Mouse (Mus musculus) limb, embryonic 13.5 days (tissue): Measurements from ENCODE around the gene Pqlc3. TPM values are rescaled to one million over a fixed set of nuclear protein-coding genes. Genes with fewer than 3 reads are reported as not detected.
"Not testable (repeated sequence)": the region's sequence is repeated elsewhere in the genome, so short reads cannot be mapped to it uniquely, and the experiment has no call there.

Experiments used
- ATAC-seq: fragments of 200-750 bp; cut with Nextera tagmentation; 2 replicates; pipeline ENCODE4 v1.8.0; 2017; ENCODE audit warnings: low read depth, moderate number of reproducible peaks, moderate TSS enrichment; ENCODE audit not compliant: low FRiP score
- H3K27ac ChIP-seq: fragments of 300-500 bp; sonication (generic); 2 replicates; pipeline ENCODE4 v1.5.1; 2015; ENCODE audit warnings: inconsistent platforms, mild to moderate bottlenecking, moderate library complexity
- H3K27me3 ChIP-seq: fragments of 300-500 bp; sonication (generic); 2 replicates; pipeline ENCODE4 v1.6.1; 2015; ENCODE audit warnings: mild to moderate bottlenecking, inconsistent platforms
- H3K36me3 ChIP-seq: fragments of 300-500 bp; sonication (generic); 2 replicates; pipeline ENCODE4 v1.6.1; 2015; ENCODE audit warnings: inconsistent platforms, mild to moderate bottlenecking, moderate library complexity
- H3K4me1 ChIP-seq: fragments of 300-500 bp; sonication (generic); 2 replicates; pipeline ENCODE4 v1.6.1; 2015; ENCODE audit warnings: inconsistent platforms
- H3K4me2 ChIP-seq: fragments of 300-500 bp; sonication (generic); replicated peaks from 2 replicates; pipeline ENCODE4 v1.6.1; 2015; ENCODE audit warnings: inconsistent platforms, mild to moderate bottlenecking, moderate library complexity
- H3K4me3 ChIP-seq: fragments of 300-500 bp; sonication (generic); 2 replicates; pipeline ENCODE4 v1.5.1; 2015; ENCODE audit warnings: moderate library complexity, mild to moderate bottlenecking, inconsistent platforms
- H3K9ac ChIP-seq: fragments of 300-500 bp; sonication (generic); 2 replicates; pipeline ENCODE4 v1.6.1; 2015; ENCODE audit warnings: mild to moderate bottlenecking, inconsistent platforms
- H3K9me3 ChIP-seq: fragments of 300-500 bp; sonication (generic); 2 replicates; pipeline ENCODE4 v1.6.1; 2016; ENCODE audit warnings: inconsistent platforms
- WGBS: fragments of 180-500 bp; shearing (Covaris S2); methylation state at CpG from one replicate; pipeline ENCODE4 v1.1.7; 2015; 5-methylcytosine and 5-hydroxymethylcytosine counted together
- polyA plus RNA-seq: library from polyadenylated mRNA; unstranded; fragments of >200 nt; fragmentation: Nextera tagmentation; extraction: Ambion mirVana; gene quantifications from 2 replicates; pipeline ENCODE4 v1.2.1, GENCODE M21; 2015

The Pqlc3 gene
- polyA plus RNA-seq, 1 experiment from 2014 or later: 7.2 TPM

- Histone ChIP-seq H3K4me3 (no peak overlapping the region), H3K27ac (no peak overlapping the region), H3K4me1 (peaks cover 8% of the 10 kb centered on the region; the same call in 1 of the 2 replicates), H3K4me2 (no peak overlapping the region), H3K9me3 (no peaks in the 10 kb centered on the region; the same call in 1 of the 2 replicates), H3K27me3 (0 out of 2 replicates have a peak, but pooled peaks cover 4% of the 10 kb centered on the region), H3K36me3 (no peaks in the 10 kb centered on the region), H3K9ac (no peak overlapping the region)
- 40% methylated on average over 13 of the region's 13 CpGs for WGBS
- no peak for ATAC-seq
Measured at GRCm38 (mm10) chr12:17032694-17033463, 32.7 kb upstream of the Pqlc3 start.

GRCm38 (mm10) chr12:17024554-17025110, 24.4 kb upstream of the Pqlc3 start:
- Histone ChIP-seq H3K4me3 (no peak overlapping the region), H3K4me2 (no peak overlapping the region), H3K9me3 (peaks cover 5% of the 10 kb centered on the region; the same call in 1 of the 2 replicates), H3K4me1 (no peaks in the 10 kb centered on the region), H3K27ac (no peak overlapping the region), H3K36me3 (no peaks in the 10 kb centered on the region), H3K9ac (no peak overlapping the region), H3K27me3 (no peaks in the 10 kb centered on the region)
- ATAC-seq: no peak
- 91% methylated on average over 6 of the region's 6 CpGs for WGBS

- 80% methylated on average over 4 of the region's 4 CpGs for WGBS
- no peak overlapping the region for H3K27ac ChIP-seq
- no peaks in the 10 kb centered on the region for H3K27me3 ChIP-seq
- ATAC-seq: no peak
- H3K9ac ChIP-seq: no peak overlapping the region
- no peak overlapping the region for H3K4me2 ChIP-seq
- no peaks in the 10 kb centered on the region for H3K36me3 ChIP-seq
- H3K9me3 ChIP-seq: peaks cover 5% of the 10 kb centered on the region; the same call in 1 of the 2 replicates
- H3K4me1 ChIP-seq: no peaks in the 10 kb centered on the region
- H3K4me3 ChIP-seq: no peak overlapping the region
Measured at GRCm38 (mm10) chr12:17022145-17022544, 21.9 kb upstream of the Pqlc3 start.

GRCm38 (mm10) chr12:17021125-17021524, 20.9 kb upstream of the Pqlc3 start:
- H3K9me3 ChIP-seq, H3K36me3 ChIP-seq, ATAC-seq, H3K4me2 ChIP-seq, H3K27ac ChIP-seq, H3K9ac ChIP-seq, H3K4me1 ChIP-seq, H3K4me3 ChIP-seq, H3K27me3 ChIP-seq: not testable (repeated sequence)
- WGBS: 87% methylated on average over 4 of the region's 4 CpGs

- Histone ChIP-seq H3K9ac (no peak overlapping the region), H3K9me3 (peaks cover 2% of the 10 kb centered on the region; the same call in 1 of the 2 replicates), H3K4me2 (no peak overlapping the region), H3K4me3 (no peak overlapping the region), H3K27me3 (no peaks in the 10 kb centered on the region), H3K4me1 (no peaks in the 10 kb centered on the region), H3K36me3 (no peaks in the 10 kb centered on the region), H3K27ac (no peak overlapping the region)
- ATAC-seq: no peak
- WGBS: 36% methylated on average over 4 of the region's 4 CpGs
Measured at GRCm38 (mm10) chr12:17018468-17018867, 18.3 kb upstream of the Pqlc3 start.

- ATAC-seq: no peak
- Histone ChIP-seq H3K27ac (no peak overlapping the region), H3K36me3 (no peaks in the 10 kb centered on the region), H3K9ac (no peak overlapping the region), H3K27me3 (no peaks in the 10 kb centered on the region), H3K9me3 (no peaks in the 10 kb centered on the region), H3K4me1 (no peaks in the 10 kb centered on the region), H3K4me3 (no peak overlapping the region), H3K4me2 (no peak overlapping the region)
- 72% methylated on average over 2 of the region's 2 CpGs for WGBS
Measured at GRCm38 (mm10) chr12:17015711-17016110, 15.5 kb upstream of the Pqlc3 start.

- no peaks in the 10 kb centered on the region for H3K27me3 ChIP-seq
- peaks cover 5% of the 10 kb centered on the region for H3K9me3 ChIP-seq
- H3K4me1 ChIP-seq: no peaks in the 10 kb centered on the region
- no peak overlapping the region for H3K4me2 ChIP-seq
- ATAC-seq: no peak; the same call in 1 of the 2 replicates
- H3K4me3 ChIP-seq: no peak overlapping the region
- no peaks in the 10 kb centered on the region for H3K36me3 ChIP-seq
- no peak overlapping the region for H3K27ac ChIP-seq
- WGBS: 62% methylated on average over 2 of the region's 2 CpGs
- no peak overlapping the region for H3K9ac ChIP-seq
Measured at GRCm38 (mm10) chr12:17012067-17012899, 12.1 kb upstream of the Pqlc3 start.

- Histone ChIP-seq H3K27me3 (no peaks in the 10 kb centered on the region), H3K4me1 (no peaks in the 10 kb centered on the region), H3K9me3 (peaks cover 5% of the 10 kb centered on the region), H3K27ac (no peak within 1 kb of the TSS), H3K4me3 (peak within 1 kb of the TSS; percentile 44), H3K9ac (peak within 1 kb of the TSS; percentile 62), H3K4me2 (peak within 1 kb of the TSS; percentile 69), H3K36me3 (no peaks in the 10 kb centered on the region)
- ATAC-seq: peak; percentile 75
- 8% methylated on average over 29 of the region's 29 CpGs for WGBS
Measured at GRCm38 (mm10) chr12:17011100-17011870, 11.1 kb upstream of the Pqlc3 start, which contains the start of gene 2410004P03Rik. Gene 2410004P03Rik, minus strand, starts transcription at chr12:17011727.

GRCm38 (mm10) chr12:17009466-17009865, 9.3 kb upstream of the Pqlc3 start:
- Histone ChIP-seq H3K27me3 (no peaks in the 10 kb centered on the region), H3K36me3 (no peaks in the 10 kb centered on the region), H3K4me3 (no peak overlapping the region), H3K4me1 (no peaks in the 10 kb centered on the region), H3K9ac (no peak overlapping the region), H3K4me2 (no peak overlapping the region), H3K27ac (no peak overlapping the region), H3K9me3 (peaks cover 5% of the 10 kb centered on the region)
- 92% methylated on average over 6 of the region's 6 CpGs for WGBS
- ATAC-seq: no peak

GRCm38 (mm10) chr12:17001211-17001610, 1.0 kb upstream of the Pqlc3 start:
- H3K27me3 ChIP-seq: peaks cover 48% of the 10 kb centered on the region
- ATAC-seq: no peak

GRCm38 (mm10) chr12:17000628-17001027, 420 bp upstream of the Pqlc3 start:
- Histone ChIP-seq H3K36me3 (no peaks in the 10 kb centered on the region), H3K27ac (no peak overlapping the region), H3K27me3 (peaks cover 48% of the 10 kb centered on the region), H3K4me3 (no peak overlapping the region), H3K9me3 (no peaks in the 10 kb centered on the region), H3K9ac (no peak overlapping the region), H3K4me1 (peaks cover 16% of the 10 kb centered on the region), H3K4me2 (peak overlapping the region; percentile 89)
- no peak for ATAC-seq
- 48% methylated on average over 6 of the region's 6 CpGs for WGBS

More at GRCm38 (mm10) chr12:17001211-17001610, 1.0 kb upstream of the Pqlc3 start:
- Histone ChIP-seq H3K9ac (no peak overlapping the region), H3K4me3 (no peak overlapping the region), H3K4me1 (peaks cover 16% of the 10 kb centered on the region), H3K36me3 (no peaks in the 10 kb centered on the region), H3K9me3 (no peaks in the 10 kb centered on the region), H3K27ac (no peak overlapping the region), H3K4me2 (no peak overlapping the region)
- 47% methylated on average over 4 of the region's 4 CpGs for WGBS
